Mouse (Mus musculus) myocyte (in vitro differentiated cells): Measurements from ENCODE around the gene Krt88.

Experiments
- CEBPB ChIP-seq: IDR thresholded peaks from 2 replicates; pipeline ENCODE4 v1.6.1; 2011; ENCODE audit warnings: mild to moderate bottlenecking, moderate library complexity; ENCODE audit not compliant: poor library complexity, insufficient read depth, severe bottlenecking
- E2F4 ChIP-seq: IDR thresholded peaks from one replicate; pipeline ENCODE4 v1.6.1; 2011; ENCODE audit warnings: mild to moderate bottlenecking, control low read depth, moderate library complexity; ENCODE audit not compliant: insufficient read depth
- MAX ChIP-seq: IDR thresholded peaks from one replicate; pipeline ENCODE4 v1.6.1; 2011; ENCODE audit warnings: low read depth, mild to moderate bottlenecking, control low read depth
- MYOD1 ChIP-seq, 3 experiments: IDR thresholded peaks; one replicate each; pipeline ENCODE4 v1.6.1; 2011; ENCODE audit warnings: control low read depth in 2 of 3, low read depth in 2 of 3, mild to moderate bottlenecking in 2 of 3, moderate library complexity in 1 of 3; ENCODE audit not compliant: insufficient read length in 2 of 3, control insufficient read depth in 1 of 3
- MYOG ChIP-seq, 3 experiments: IDR thresholded peaks; one replicate each; pipeline ENCODE4 v1.6.1; 2011; ENCODE audit warnings: control low read depth in 2 of 3, low read depth in 2 of 3, mild to moderate bottlenecking in 2 of 3; ENCODE audit not compliant: insufficient read length in 2 of 3, control insufficient read depth in 1 of 3, insufficient read depth in 1 of 3
- POLR2A ChIP-seq: IDR thresholded peaks from one replicate; pipeline ENCODE4 v1.6.1; 2011; ENCODE audit warnings: low read depth, mild to moderate bottlenecking, control low read depth, moderate library complexity; ENCODE audit not compliant: insufficient read length
- POLR2AphosphoS2 ChIP-seq: IDR thresholded peaks from one replicate; pipeline ENCODE4 v1.6.1; 2011; ENCODE audit warnings: low read depth, control low read depth; ENCODE audit not compliant: insufficient read length
- REST ChIP-seq: IDR thresholded peaks from one replicate; pipeline ENCODE4 v1.6.1; 2011; ENCODE audit warnings: mild to moderate bottlenecking, control low read depth, moderate library complexity; ENCODE audit not compliant: insufficient read depth, insufficient read length
- SRF ChIP-seq: IDR thresholded peaks from one replicate; pipeline ENCODE4 v1.6.1; 2011; ENCODE audit warnings: low read depth; ENCODE audit not compliant: control insufficient read depth, insufficient read length
- TCF12 ChIP-seq: IDR thresholded peaks from one replicate; pipeline ENCODE4 v1.6.1; 2011; ENCODE audit warnings: mild to moderate bottlenecking, control low read depth; ENCODE audit not compliant: poor library complexity, insufficient read depth, severe bottlenecking
- TCF3 ChIP-seq: IDR thresholded peaks from one replicate; pipeline ENCODE4 v1.6.1; 2011; ENCODE audit warnings: low read depth, control low read depth; ENCODE audit not compliant: insufficient read length
- USF1 ChIP-seq: IDR thresholded peaks from one replicate; pipeline ENCODE4 v1.6.1; 2011; ENCODE audit warnings: low read depth, mild to moderate bottlenecking, control low read depth, moderate library complexity

GRCm38 (mm10) chr15:101482056-101482455 is 34.5 kb downstream of the Krt88 start:
- no peak for TF ChIP-seq REST
- TF ChIP-seq MAX: no peak
- no peak for TF ChIP-seq POLR2A
- no peak for TF ChIP-seq POLR2AphosphoS2
- TF ChIP-seq E2F4: no peak
- no peak for TF ChIP-seq TCF12
- TF ChIP-seq CEBPB: no peak
- no peak for TF ChIP-seq MYOG (IDR thresholded peaks at IDR 0.05; ENCODE audit: control insufficient read depth in 1 of 3, insufficient read depth in 1 of 3, insufficient read length in 2 of 3, low read depth in 2 of 3)
- no peak for TF ChIP-seq TCF3
- no peak for TF ChIP-seq USF1
- TF ChIP-seq SRF: no peak
- TF ChIP-seq MYOD1 (IDR thresholded peaks at IDR 0.05; ENCODE audit: control insufficient read depth in 1 of 3, insufficient read length in 2 of 3, low read depth in 2 of 3): no peak
